Mouse (Mus musculus): ENCODE measurements around the gene Musk. TPM values are rescaled to one million over a fixed set of nuclear protein-coding genes. Genes with fewer than 3 reads are reported as not detected.

Gene Musk
- total and polyA plus RNA-seq, 2 experiments from 2014 or later: 0.41 to 0.49 TPM

DNA sequence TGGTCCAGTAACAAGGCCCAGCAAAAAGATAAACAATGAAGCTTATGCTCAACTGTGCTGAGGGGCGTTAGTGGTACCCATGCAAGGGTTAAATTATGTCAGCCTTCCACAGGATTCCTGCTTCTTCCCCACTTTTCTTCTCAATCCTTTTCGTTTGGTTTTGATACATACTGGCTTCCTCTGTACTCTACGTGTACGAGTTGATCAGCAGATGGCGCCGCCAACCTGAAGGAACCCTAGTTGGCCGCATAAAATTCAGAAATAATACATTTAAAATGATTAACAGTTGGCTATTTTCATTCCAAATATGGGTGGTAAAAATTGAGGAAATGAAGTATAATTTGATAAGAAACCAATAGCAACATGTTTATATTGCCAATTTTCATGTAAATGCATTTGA is 19.5 kb upstream of the Musk start:
- H3K27ac ChIP-seq (ENCODE audit: low read depth, low read length): no peak overlapping the region
- DNase-seq (ENCODE audit: low spot score) (peak; percentile 71), ATAC-seq (ENCODE audit: low FRiP score) (no peak)
- WGBS: 55% methylated on average over 7 of the region's 7 CpGs
- H3K9ac ChIP-seq (replicated peaks; ENCODE audit: low read length, poor library complexity, severe bottlenecking): 0 out of 2 replicates have a peak overlapping the region, but pooled peaks have one; percentile 33
- TF ChIP-seq CTCF (IDR thresholded peaks at IDR 0.05): peak; percentile 88
- no peaks in the 10 kb centered on the region for H3K4me1 ChIP-seq (ENCODE audit: insufficient read depth, low read length)
- no peaks in the 10 kb centered on the region for H3K9me3 ChIP-seq (ENCODE audit: low read length)
- no peak overlapping the region for H3K4me2 ChIP-seq (ENCODE audit: low read depth, low read length, poor library complexity, severe bottlenecking)
- no peaks in the 10 kb centered on the region for H3K36me3 ChIP-seq (ENCODE audit: insufficient read depth, low read length)
- no peaks in the 10 kb centered on the region for H3K27me3 ChIP-seq (ENCODE audit: insufficient read depth, low read length)
- no peak overlapping the region for H3K4me3 ChIP-seq (ENCODE audit: low read depth, low read length)

DNA sequence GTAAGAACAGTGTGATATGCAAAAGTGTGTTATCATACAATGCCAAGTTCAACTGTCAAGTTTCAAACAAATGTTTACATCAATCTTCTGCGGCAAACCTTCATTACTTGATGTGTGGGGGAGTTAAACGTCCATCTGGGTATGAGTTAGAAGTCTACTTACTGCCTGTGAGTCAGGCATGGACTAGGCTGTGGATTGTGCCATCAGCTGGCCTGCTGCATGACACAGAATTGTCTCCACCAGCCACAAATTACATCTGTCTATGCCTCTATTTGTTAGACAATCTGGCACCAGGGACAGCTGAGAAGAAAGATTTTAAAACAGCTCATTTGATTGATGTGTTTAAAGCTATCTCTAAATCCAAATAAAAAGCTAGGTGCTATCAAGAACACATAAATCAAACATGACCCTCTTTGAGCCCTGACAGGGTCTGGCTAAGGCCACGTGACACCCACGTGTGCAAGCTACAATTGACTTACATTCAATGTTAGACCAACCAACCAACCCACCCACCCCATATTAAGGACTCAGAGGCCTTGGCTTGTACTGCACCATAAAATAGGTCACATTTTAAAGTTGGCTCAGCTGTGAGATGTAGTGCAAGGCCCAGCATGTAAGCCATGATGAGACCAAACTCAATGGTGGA is 16.7 kb upstream of the Musk start:
- no peak for ATAC-seq (ENCODE audit: low FRiP score)
- WGBS: 88% methylated on average over 4 of the region's 4 CpGs
- TF ChIP-seq CTCF (IDR thresholded peaks at IDR 0.05): no peak

DNA sequence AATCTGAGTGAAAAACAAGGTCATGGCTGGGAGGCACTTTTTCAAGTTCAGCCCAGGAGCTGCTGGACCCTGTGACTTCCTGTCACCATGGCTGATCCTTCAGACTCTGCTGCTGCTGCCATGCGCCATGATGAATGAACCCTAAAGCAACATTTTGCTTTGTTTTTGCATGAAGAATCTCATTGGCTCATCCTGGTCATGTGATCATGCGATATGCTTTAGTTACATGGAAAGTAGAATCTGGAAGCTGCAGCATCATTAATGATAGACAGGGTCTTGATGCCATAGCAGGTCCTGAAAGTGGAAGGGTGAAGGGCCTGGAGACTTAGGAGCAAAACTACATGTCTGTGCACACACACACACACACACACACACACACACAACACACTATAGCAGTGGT is 15.8 kb upstream of the Musk start:
- no peak for DNase-seq (ENCODE audit: low spot score)
- H3K4me1 ChIP-seq (ENCODE audit: insufficient read depth, low read length): no peaks in the 10 kb centered on the region
- no peak overlapping the region for H3K9ac ChIP-seq (replicated peaks; ENCODE audit: low read length, poor library complexity, severe bottlenecking)
- TF ChIP-seq CTCF (IDR thresholded peaks at IDR 0.05): no peak
- WGBS: 89% methylated on average over 2 of the region's 2 CpGs
- no peaks in the 10 kb centered on the region for H3K36me3 ChIP-seq (ENCODE audit: insufficient read depth, low read length)
- H3K9me3 ChIP-seq (ENCODE audit: low read length): no peaks in the 10 kb centered on the region
- no peak overlapping the region for H3K4me2 ChIP-seq (ENCODE audit: low read depth, low read length, poor library complexity, severe bottlenecking)
- no peaks in the 10 kb centered on the region for H3K27me3 ChIP-seq (ENCODE audit: insufficient read depth, low read length)
- ATAC-seq (ENCODE audit: low FRiP score): no peak
- H3K4me3 ChIP-seq (ENCODE audit: low read depth, low read length): no peak overlapping the region
- no peak overlapping the region for H3K27ac ChIP-seq (ENCODE audit: low read depth, low read length)

More for the DNA sequence above, 16.7 kb upstream of the Musk start:
- Histone ChIP-seq H3K4me3 (ENCODE audit: low read depth, low read length) (no peak overlapping the region), H3K36me3 (ENCODE audit: insufficient read depth, low read length) (no peaks in the 10 kb centered on the region), H3K27me3 (ENCODE audit: insufficient read depth, low read length) (no peaks in the 10 kb centered on the region), H3K4me2 (ENCODE audit: low read depth, low read length, poor library complexity, severe bottlenecking) (no peak overlapping the region), H3K4me1 (ENCODE audit: insufficient read depth, low read length) (no peaks in the 10 kb centered on the region), H3K27ac (ENCODE audit: low read depth, low read length) (no peak overlapping the region), H3K9me3 (ENCODE audit: low read length) (no peaks in the 10 kb centered on the region), H3K9ac (replicated peaks; ENCODE audit: low read length, poor library complexity, severe bottlenecking) (no peak overlapping the region)
- DNase-seq (ENCODE audit: low spot score): no peak

DNA sequence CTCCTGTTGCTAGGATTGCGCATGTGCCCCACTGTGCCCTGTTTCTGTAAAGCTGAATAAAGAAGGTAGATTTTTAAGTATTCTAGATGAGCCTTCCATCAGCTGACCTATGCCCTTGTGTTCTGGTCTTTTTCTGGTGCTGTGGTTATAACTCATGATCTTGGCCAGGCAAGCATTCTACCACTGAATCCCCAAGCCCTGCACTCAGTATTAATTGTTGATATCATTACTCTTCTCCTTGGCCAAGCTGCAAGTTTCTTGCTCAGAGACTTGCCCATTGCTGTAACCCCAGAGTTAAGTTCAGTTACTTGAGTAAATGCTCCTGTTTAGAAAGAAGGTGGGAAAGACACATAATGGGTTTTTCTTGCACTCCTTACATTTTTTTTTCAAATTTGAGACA is 14.8 kb upstream of the Musk start:
- no peak for ATAC-seq (ENCODE audit: low FRiP score)
- no peaks in the 10 kb centered on the region for H3K9me3 ChIP-seq (ENCODE audit: low read length)
- H3K4me3 ChIP-seq (ENCODE audit: low read depth, low read length): no peak overlapping the region
- no peaks in the 10 kb centered on the region for H3K27me3 ChIP-seq (ENCODE audit: insufficient read depth, low read length)
- no peak overlapping the region for H3K9ac ChIP-seq (replicated peaks; ENCODE audit: low read length, poor library complexity, severe bottlenecking)
- no peak overlapping the region for H3K4me2 ChIP-seq (ENCODE audit: low read depth, low read length, poor library complexity, severe bottlenecking)
- H3K27ac ChIP-seq (ENCODE audit: low read depth, low read length): no peak overlapping the region
- H3K4me1 ChIP-seq (ENCODE audit: insufficient read depth, low read length): no peaks in the 10 kb centered on the region
- TF ChIP-seq CTCF (IDR thresholded peaks at IDR 0.05): no peak
- no peak for DNase-seq (ENCODE audit: low spot score)
- WGBS: 100% methylated on average over 1 of the region's 1 CpGs
- H3K36me3 ChIP-seq (ENCODE audit: insufficient read depth, low read length): no peaks in the 10 kb centered on the region

DNA sequence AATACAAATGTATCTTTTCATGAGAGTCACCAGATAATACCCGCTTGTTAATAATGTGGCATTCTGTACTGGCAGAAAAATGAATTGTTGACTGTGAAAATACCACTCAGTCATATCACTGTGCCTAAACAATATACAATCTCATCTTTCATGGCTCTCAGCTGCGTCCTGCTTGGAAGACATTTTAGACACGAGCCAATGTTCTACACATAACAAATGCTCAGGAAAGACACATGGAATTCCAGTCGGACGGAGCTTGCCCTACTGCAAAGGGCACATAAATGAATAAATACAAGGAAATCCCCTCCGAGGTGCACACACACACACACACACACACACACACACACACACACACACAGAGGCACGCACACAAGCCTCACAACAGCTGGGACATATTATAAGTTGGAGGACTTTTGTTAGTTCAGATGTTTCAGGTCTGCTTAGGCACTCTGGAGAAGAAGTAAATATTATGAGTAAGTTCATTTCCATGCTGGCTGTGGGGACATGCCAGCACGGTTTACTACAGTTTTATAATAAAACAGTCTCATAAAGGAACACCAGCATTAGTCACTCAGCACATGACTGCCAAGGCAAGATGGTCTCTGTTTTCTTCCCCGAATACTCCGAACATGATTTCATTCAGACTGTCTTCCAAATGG is 14.1 kb upstream of the Musk start:
- WGBS: 85% methylated on average over 10 of the region's 10 CpGs

DNA sequence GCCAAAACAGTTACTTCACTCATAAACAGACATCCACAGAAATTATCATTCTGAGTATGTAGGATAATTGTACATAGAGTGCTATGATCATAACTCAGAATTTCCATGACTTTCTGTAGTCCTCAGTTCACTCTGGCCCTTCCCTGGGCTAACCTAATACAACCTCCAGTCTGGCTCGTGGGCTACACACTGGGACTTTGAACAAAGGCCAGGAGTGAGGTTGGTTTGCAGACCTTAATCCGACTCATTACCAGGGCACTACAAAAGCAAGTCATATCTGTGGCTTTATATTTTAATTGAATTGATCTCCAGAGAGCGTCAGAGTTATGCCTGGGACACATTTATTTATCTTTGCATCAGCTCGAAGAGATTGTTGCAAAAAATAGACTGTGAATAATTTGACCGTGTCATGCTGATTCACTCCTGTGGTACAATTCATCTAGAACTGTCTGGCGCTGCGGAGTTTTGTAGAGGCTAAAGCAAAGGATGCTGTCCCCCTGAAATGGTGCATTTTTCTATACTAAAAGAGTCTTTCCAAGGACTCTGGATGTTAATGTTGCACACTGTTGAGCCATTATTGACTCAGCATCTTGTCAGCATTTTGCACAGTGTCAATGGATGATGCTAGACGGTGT is 10.4 kb upstream of the Musk start:
- no peak for ATAC-seq (ENCODE audit: low FRiP score)
- Histone ChIP-seq H3K4me3 (ENCODE audit: low read depth, low read length) (no peak overlapping the region), H3K27ac (ENCODE audit: low read depth, low read length) (no peak overlapping the region), H3K36me3 (ENCODE audit: insufficient read depth, low read length) (no peaks in the 10 kb centered on the region), H3K4me2 (ENCODE audit: low read depth, low read length, poor library complexity, severe bottlenecking) (no peak overlapping the region), H3K4me1 (ENCODE audit: insufficient read depth, low read length) (no peaks in the 10 kb centered on the region), H3K9ac (replicated peaks; ENCODE audit: low read length, poor library complexity, severe bottlenecking) (no peak overlapping the region), H3K27me3 (ENCODE audit: insufficient read depth, low read length) (no peaks in the 10 kb centered on the region), H3K9me3 (ENCODE audit: low read length) (no peaks in the 10 kb centered on the region)
- no peak for TF ChIP-seq CTCF (IDR thresholded peaks at IDR 0.05)
- WGBS: 51% methylated on average over 8 of the region's 8 CpGs
- DNase-seq (ENCODE audit: low spot score): no peak

More for the DNA sequence above, 14.1 kb upstream of the Musk start:
- Histone ChIP-seq H3K9ac (replicated peaks; ENCODE audit: low read length, poor library complexity, severe bottlenecking) (no peak overlapping the region), H3K27ac (ENCODE audit: low read depth, low read length) (no peak overlapping the region), H3K4me2 (ENCODE audit: low read depth, low read length, poor library complexity, severe bottlenecking) (no peak overlapping the region), H3K4me1 (ENCODE audit: insufficient read depth, low read length) (no peaks in the 10 kb centered on the region), H3K9me3 (ENCODE audit: low read length) (no peaks in the 10 kb centered on the region), H3K36me3 (ENCODE audit: insufficient read depth, low read length) (no peaks in the 10 kb centered on the region), H3K4me3 (ENCODE audit: low read depth, low read length) (no peak overlapping the region), H3K27me3 (ENCODE audit: insufficient read depth, low read length) (no peaks in the 10 kb centered on the region)
- ATAC-seq (ENCODE audit: low FRiP score): no peak
- TF ChIP-seq CTCF (IDR thresholded peaks at IDR 0.05): no peak
- no peak for DNase-seq (ENCODE audit: low spot score)
